Mouse (Mus musculus): ENCODE results near the gene Nit1.

The Nit1 gene

GRCm38 (mm10) chr1:171349210-171349609 lies 3.8 kb upstream of the Nit1 start:
- WGBS = 62% methylated on average over 2 of the region's 2 CpGs

GRCm38 (mm10) chr1:171348665-171349064 lies 3.2 kb upstream of the Nit1 start:
- WGBS = 63% methylated on average over 3 of the region's 3 CpGs

- WGBS = under 1% methylated on average over 14 of the region's 14 CpGs
Observed at GRCm38 (mm10) chr1:171346095-171346450, 627 bp upstream of the Nit1 start.

- 64% methylated on average over 9 of the region's 9 CpGs for WGBS
Observed at GRCm38 (mm10) chr1:171344715-171345114, 731 bp downstream of the Nit1 start.

- 54% methylated on average over 9 of the region's 9 CpGs for WGBS
Observed at GRCm38 (mm10) chr1:171343922-171344677, 1.3 kb downstream of the Nit1 start.

- 95% methylated on average over 16 of the region's 16 CpGs for WGBS
Observed at GRCm38 (mm10) chr1:171342262-171343207, 2.9 kb downstream of the Nit1 start.

- 2% methylated on average over 4 of the region's 4 CpGs for WGBS
Observed at GRCm38 (mm10) chr1:171330216-171330560, 15.3 kb downstream of the Nit1 start.

- 1% methylated on average over 58 of the region's 61 CpGs for WGBS
Observed at GRCm38 (mm10) chr1:171329433-171330215, 15.8 kb downstream of the Nit1 start.

- under 1% methylated on average over 39 of the region's 48 CpGs for WGBS
Observed at GRCm38 (mm10) chr1:171328839-171329432, 16.5 kb downstream of the Nit1 start, which contains the start of gene Dedd. Gene Dedd, plus strand, starts transcription at chr1:171329145.

GRCm38 (mm10) chr1:171328244-171328643 lies 17.2 kb downstream of the Nit1 start:
- 12% methylated on average over 9 of the region's 9 CpGs for WGBS

GRCm38 (mm10) chr1:171326588-171326987 lies 18.9 kb downstream of the Nit1 start:
- 68% methylated on average over 4 of the region's 4 CpGs for WGBS

GRCm38 (mm10) chr1:171325571-171325970 lies 19.9 kb downstream of the Nit1 start:
- WGBS = 86% methylated on average over 2 of the region's 2 CpGs

- 88% methylated on average over 1 of the region's 1 CpGs for WGBS
Observed at GRCm38 (mm10) chr1:171322012-171322411, 23.4 kb downstream of the Nit1 start.

- 28% methylated on average over 5 of the region's 5 CpGs for WGBS
Observed at GRCm38 (mm10) chr1:171320151-171320550, 25.3 kb downstream of the Nit1 start.

- 30% methylated on average over 7 of the region's 7 CpGs for WGBS
Observed at GRCm38 (mm10) chr1:171319748-171320147, 25.7 kb downstream of the Nit1 start.

- 42% methylated on average over 2 of the region's 2 CpGs for WGBS
Observed at GRCm38 (mm10) chr1:171309321-171309720, 36.1 kb downstream of the Nit1 start.

- 71% methylated on average over 5 of the region's 5 CpGs for WGBS
Observed at GRCm38 (mm10) chr1:171306157-171306556, 39.3 kb downstream of the Nit1 start.

GRCm38 (mm10) chr1:171298226-171298625 lies 47.2 kb downstream of the Nit1 start:
- WGBS = 79% methylated on average over 3 of the region's 3 CpGs

GRCm38 (mm10) chr1:171295063-171295402 lies 50.4 kb downstream of the Nit1 start:
- 9% methylated on average over 3 of the region's 3 CpGs for WGBS

- WGBS = under 1% methylated on average over 42 of the region's 42 CpGs
Observed at GRCm38 (mm10) chr1:171294298-171295062, 51.0 kb downstream of the Nit1 start, which contains the start of gene Ufc1. Gene Ufc1, minus strand, starts transcription at chr1:171295024.

GRCm38 (mm10) chr1:171293906-171294297 lies 51.5 kb downstream of the Nit1 start:
- WGBS = 16% methylated on average over 5 of the region's 5 CpGs
